Mouse (Mus musculus) liver, adult 2 months (tissue): Measurements from ENCODE around the gene Btbd35f22. TPM values are rescaled to one million over a fixed set of nuclear protein-coding genes. Genes with fewer than 3 reads are reported as not detected.
"Not testable (repeated sequence)": the region's sequence is repeated elsewhere in the genome, so short reads cannot be mapped to it uniquely, and the experiment has no call there.

Experiments used
- DNase-seq: peaks from one replicate; pipeline ENCODE4 v3.0.0-alpha.2; 2011; ENCODE audit warnings: low read depth, low spot score; ENCODE audit errors: extremely low read depth
- H3K27ac ChIP-seq: fragments of 200-500 bp; replicated peaks from 2 replicates; pipeline ENCODE4 v1.5.1; 2012; ENCODE audit warnings: low read depth, mild to moderate bottlenecking, control low read depth, inconsistent platforms, low read length; ENCODE audit not compliant: insufficient read depth
- H3K27me3 ChIP-seq: fragments of 200-500 bp; 2 replicates; pipeline ENCODE4 v1.6.1; 2012; ENCODE audit warnings: mild to moderate bottlenecking, moderate library complexity, low read length, inconsistent platforms; ENCODE audit not compliant: control insufficient read depth, insufficient read depth
- H3K36me3 ChIP-seq: fragments of 200-500 bp; 2 replicates; pipeline ENCODE4 v1.6.1; 2012; ENCODE audit warnings: low read length, inconsistent platforms; ENCODE audit not compliant: control insufficient read depth, insufficient read depth
- H3K4me1 ChIP-seq: fragments of 200-500 bp; 2 replicates; pipeline ENCODE4 v1.6.1; 2011; ENCODE audit warnings: low read length; ENCODE audit not compliant: control insufficient read depth, insufficient read depth
- H3K4me3 ChIP-seq: fragments of 200-500 bp; 2 replicates; pipeline ENCODE4 v1.5.1; 2011; ENCODE audit warnings: low read depth, mild to moderate bottlenecking, control low read depth, low read length, moderate library complexity; ENCODE audit not compliant: insufficient read depth
- H3K79me2 ChIP-seq: fragments of 200-500 bp; 2 replicates; pipeline ENCODE4 v1.6.1; 2012; ENCODE audit warnings: inconsistent platforms, mild to moderate bottlenecking, low read length, moderate library complexity; ENCODE audit not compliant: control insufficient read depth, insufficient read depth
- H3K9ac ChIP-seq: fragments of 200-500 bp; 2 replicates; pipeline ENCODE4 v1.6.1; 2012; ENCODE audit warnings: low read depth, mild to moderate bottlenecking, control low read depth, inconsistent platforms, low read length
- WGBS: fragments of 180-500 bp; shearing (Covaris S2); methylation state at CpG from one replicate; pipeline ENCODE4 v1.1.7; 2018; 5-methylcytosine and 5-hydroxymethylcytosine counted together
- polyA plus RNA-seq: library from polyadenylated mRNA; depleted of rRNA; stranded (reverse); fragments of >200 nt; gene quantifications from 2 replicates; pipeline ENCODE4 v1.2.3, GENCODE M21; 2012; rRNA removed
- total RNA-seq: library from RNA; depleted of rRNA; stranded (reverse); fragments of >200 nt; gene quantifications from 2 replicates; pipeline ENCODE4 v1.2.3, GENCODE M21; 2014; rRNA removed

Btbd35f22 gene
- total RNA-seq: not detected in 2 replicates
- not detected in 2 replicates for polyA plus RNA-seq

DNA sequence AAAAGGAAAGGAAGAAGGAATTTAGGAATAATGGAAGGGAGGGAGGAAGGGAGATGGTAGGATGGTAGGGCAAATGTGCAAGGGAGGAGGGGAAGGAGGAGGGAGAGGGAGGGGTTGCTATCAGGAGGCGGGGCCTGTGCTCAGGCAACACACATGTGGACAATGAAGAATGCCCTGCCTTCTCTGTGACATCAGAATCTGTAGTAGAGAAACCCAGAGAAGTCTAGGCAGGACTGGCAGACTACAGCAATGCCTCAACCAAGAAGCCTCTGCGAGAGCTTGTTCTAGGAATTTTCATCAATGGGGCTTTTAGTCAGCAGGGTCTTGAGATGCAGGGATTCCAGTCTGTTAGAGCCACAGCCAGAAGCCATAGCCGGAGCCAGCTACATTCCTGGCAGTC, at the start of gene Btbd35f22:
TSS of gene Btbd35f22 (plus strand) at position 301 of the 400 bp plus-strand sequence.
- not testable (repeated sequence) for H3K27me3 ChIP-seq, DNase-seq, H3K4me3 ChIP-seq, H3K27ac ChIP-seq, H3K36me3 ChIP-seq, H3K9ac ChIP-seq, H3K79me2 ChIP-seq, H3K4me1 ChIP-seq
- WGBS: no CpG with 5 or more reads among the region's 3 CpGs

Other genes starting within 250 kb of the Btbd35f22 start
- gene Gm21637, start 85.8 kb upstream of the Btbd35f22 start, total RNA-seq: not detected in 2 replicates
- not detected in 2 replicates for gene Gm21637, start 85.8 kb upstream of the Btbd35f22 start, polyA plus RNA-seq
- not detected in 2 replicates for gene Btbd35f2, start 230.6 kb downstream of the Btbd35f22 start, total RNA-seq
- gene Btbd35f2, start 230.6 kb downstream of the Btbd35f22 start, polyA plus RNA-seq: not detected in 2 replicates